Mouse (Mus musculus): Measurements from ENCODE around the gene Med15. TPM values are rescaled to one million over a fixed set of nuclear protein-coding genes. Genes with fewer than 3 reads are reported as not detected.

Gene Med15
- polyA plus RNA-seq (2017; shearing (Covaris generic)) = 134 TPM

GRCm38 (mm10) chr16:17732841-17733340 is at the start of gene Med15:
Gene Med15 (minus strand): TSS chr16:17732891.

DNA sequence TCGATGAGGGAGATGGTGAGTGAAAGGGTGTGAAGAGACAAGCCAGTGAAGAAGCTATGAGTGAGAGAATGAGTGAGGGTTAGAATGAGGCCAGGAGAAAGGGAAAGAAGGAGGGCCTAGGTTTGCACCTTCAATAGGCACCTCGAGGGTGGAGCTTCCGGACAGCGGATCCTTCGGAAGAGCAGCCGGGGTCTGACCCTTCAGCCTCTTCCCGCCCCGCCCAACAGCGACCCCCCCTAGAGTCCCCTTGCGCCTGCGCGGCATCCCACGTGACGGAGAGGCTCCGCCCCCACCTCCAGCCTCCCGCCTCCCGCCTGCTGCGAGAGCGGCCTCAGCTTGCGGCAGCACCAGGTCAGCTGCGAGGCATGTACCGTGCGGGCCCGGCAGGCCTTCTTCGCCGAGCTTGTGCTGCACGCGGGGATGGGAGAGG is 26.7 kb upstream of the Med15 start, which contains the start of gene Klhl22:
Gene Klhl22 (plus strand): TSS at position 275 of the 430 bp plus-strand sequence.

GRCm38 (mm10) chr16:17646310-17647114 is 86.2 kb downstream of the Med15 start, which contains the start of gene Ccdc74a:
Gene Ccdc74a (plus strand): TSS chr16:17646470.

DNA sequence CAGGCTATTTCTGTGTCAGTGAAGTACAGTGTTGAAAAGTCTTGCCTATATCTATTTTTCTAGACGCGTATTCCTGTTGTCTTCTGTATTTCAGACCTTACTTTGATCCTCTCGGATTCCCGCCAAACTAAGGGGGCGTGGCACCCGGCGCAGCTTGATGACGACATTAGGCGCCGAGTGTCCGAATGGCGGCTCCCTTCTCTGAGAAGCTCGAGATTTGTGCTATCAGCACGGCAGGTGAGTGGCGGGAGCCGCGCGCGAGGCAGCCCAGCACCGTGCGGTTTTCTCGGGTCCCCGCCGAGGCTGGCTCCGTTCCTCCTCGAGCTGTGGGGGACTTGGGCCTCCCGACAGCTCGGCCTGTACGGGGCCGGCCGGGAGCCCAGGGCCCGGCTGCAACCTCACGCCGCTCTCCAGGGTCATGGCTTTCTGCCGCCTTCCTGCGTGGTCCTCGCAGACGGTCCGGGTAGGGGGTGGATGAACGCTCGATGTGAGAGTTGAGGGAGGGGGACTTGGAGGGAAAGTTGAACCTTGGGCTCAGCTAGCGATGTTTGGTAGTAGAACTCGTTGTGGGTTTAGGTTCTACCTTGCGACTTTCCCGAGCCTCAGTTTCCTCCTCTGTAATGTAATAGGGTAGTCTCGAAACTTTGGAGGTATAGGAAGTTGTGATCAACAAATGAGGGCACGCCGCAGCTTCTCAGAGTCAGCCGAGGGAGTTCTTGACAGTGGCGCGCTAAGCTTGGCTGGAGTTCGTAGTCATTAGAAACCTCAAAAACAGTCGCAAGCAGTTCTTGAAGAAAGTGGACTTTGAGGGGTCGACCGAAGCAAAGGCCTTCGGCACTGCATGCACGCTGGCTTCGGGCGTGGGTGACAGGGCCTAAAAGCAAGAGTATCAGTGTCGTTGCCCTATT is 113.2 kb downstream of the Med15 start, which contains the start of gene Smpd4:
Gene Smpd4 (plus strand): TSS at position 157 of the 908 bp plus-strand sequence.

Other genes starting within 250 kb of the Med15 start
- gene Aifm3, start 243.3 kb downstream of the Med15 start, polyA plus RNA-seq (2017; shearing (Covaris generic)) = not detected
- gene Lztr1, start 224.2 kb downstream of the Med15 start, polyA plus RNA-seq (2017; shearing (Covaris generic)) = 72.2 TPM
- 80.5 TPM for gene Thap7, start 201.8 kb downstream of the Med15 start, polyA plus RNA-seq (2017; shearing (Covaris generic))
- gene Lrrc74b, start 171.6 kb downstream of the Med15 start, polyA plus RNA-seq (2017; shearing (Covaris generic)) = not detected
- gene P2rx6, start 171.0 kb downstream of the Med15 start, polyA plus RNA-seq (2017; shearing (Covaris generic)) = not detected
- 1.6 TPM for gene Slc7a4, start 149.7 kb downstream of the Med15 start, polyA plus RNA-seq (2017; shearing (Covaris generic))
- 20.8 TPM for gene Smpd4, start 113.5 kb downstream of the Med15 start, polyA plus RNA-seq (2017; shearing (Covaris generic))
- 0.72 TPM for gene Ccdc74a, start 86.4 kb downstream of the Med15 start, polyA plus RNA-seq (2017; shearing (Covaris generic))
- 19.7 TPM for gene Klhl22, start 26.7 kb upstream of the Med15 start, polyA plus RNA-seq (2017; shearing (Covaris generic))
- gene Scarf2, start 64.4 kb upstream of the Med15 start, polyA plus RNA-seq (2017; shearing (Covaris generic)) = not detected
- 0.28 TPM for gene B830017H08Rik, start 100.2 kb upstream of the Med15 start, polyA plus RNA-seq (2017; shearing (Covaris generic))
- gene Car15, start 105.5 kb upstream of the Med15 start, polyA plus RNA-seq (2017; shearing (Covaris generic)) = 2.7 TPM
- gene Gm20518, start 158.8 kb upstream of the Med15 start, polyA plus RNA-seq (2017; shearing (Covaris generic)) = 0.34 TPM
- gene Tssk1, start 161.3 kb upstream of the Med15 start, polyA plus RNA-seq (2017; shearing (Covaris generic)) = 0.05 TPM
- 63.7 TPM for gene Dgcr2, start 165.7 kb upstream of the Med15 start, polyA plus RNA-seq (2017; shearing (Covaris generic))
- not detected for gene Tssk2, start 165.7 kb upstream of the Med15 start, polyA plus RNA-seq (2017; shearing (Covaris generic))
- 75.6 TPM for gene Ess2, start 178.5 kb upstream of the Med15 start, polyA plus RNA-seq (2017; shearing (Covaris generic))
- not detected for gene Gsc2, start 182.2 kb upstream of the Med15 start, polyA plus RNA-seq (2017; shearing (Covaris generic))
- gene Slc25a1, start 195.3 kb upstream of the Med15 start, polyA plus RNA-seq (2017; shearing (Covaris generic)) = 58.4 TPM
- not detected for gene Vpreb2, start 247.5 kb upstream of the Med15 start, polyA plus RNA-seq (2017; shearing (Covaris generic))

Measured in CD4-positive, CD25-positive, alpha-beta regulatory T cell (primary cell).